Mouse (Mus musculus) CH12.LX (cell line): ENCODE measurements around the gene Rdh5. TPM values are rescaled to one million over a fixed set of nuclear protein-coding genes. Genes with fewer than 3 reads are reported as not detected.

ENCODE experiments used
- DNase-seq: peaks from one replicate; pipeline ENCODE4 v3.0.0-alpha.2; 2013; ENCODE audit errors: extremely low read depth
- H3K27ac ChIP-seq: 2 replicates; pipeline ENCODE4 v1.5.1; 2012; ENCODE audit warnings: low read depth, mild to moderate bottlenecking, control low read depth, moderate library complexity; ENCODE audit not compliant: insufficient read depth
- H3K27me3 ChIP-seq: replicated peaks from 2 replicates; pipeline ENCODE3; 2012; ENCODE audit warnings: inconsistent platforms
- H3K36me3 ChIP-seq, 2 experiments: replicated peaks in 1 of 2; 2 replicates each; pipeline versions ENCODE3 to v1.6.1; 2012; ENCODE audit warnings: inconsistent platforms in 1 of 2, low read length in 1 of 2, mild to moderate bottlenecking in 1 of 2, mixed read lengths in 1 of 2, moderate library complexity in 1 of 2; ENCODE audit not compliant: control insufficient read depth in 1 of 2, insufficient read depth in 1 of 2
- H3K4me1 ChIP-seq, 2 experiments: 2 replicates each; pipeline ENCODE4 v1.6.1; 2012; ENCODE audit warnings: inconsistent platforms in 1 of 2, moderate library complexity in 1 of 2; ENCODE audit not compliant: insufficient read depth in 2 of 2, control insufficient read depth in 1 of 2
- H3K4me2 ChIP-seq: 2 replicates; pipeline ENCODE4 v1.6.1; 2012; ENCODE audit warnings: low read depth, mild to moderate bottlenecking, control low read depth; ENCODE audit not compliant: poor library complexity, insufficient read depth, severe bottlenecking
- H3K4me3 ChIP-seq, 3 experiments: fragments of 150-350 bp in 1 of 3; sonication (generic) in 1 of 3; replicated peaks in 1 of 3; 2 replicates each; pipeline versions ENCODE3 to v1.5.1; 2011 to 2012; ENCODE audit warnings: low read depth in 2 of 3, low read length in 2 of 3, mild to moderate bottlenecking in 2 of 3, moderate library complexity in 2 of 3, control low read depth in 1 of 3, improper control_type of control experiment in 1 of 3, inconsistent platforms in 1 of 3, mixed read lengths in 1 of 3; ENCODE audit not compliant: poor library complexity in 1 of 3
- H3K79me2 ChIP-seq: replicated peaks from 2 replicates; pipeline ENCODE4 v1.6.1; 2012; ENCODE audit warnings: mild to moderate bottlenecking, moderate library complexity; ENCODE audit not compliant: control insufficient read depth, poor library complexity, insufficient read depth, severe bottlenecking; ENCODE audit errors: extremely low read depth
- H3K9ac ChIP-seq: 2 replicates; pipeline ENCODE4 v1.6.1; 2012; ENCODE audit warnings: low read depth, mild to moderate bottlenecking, control low read depth, moderate library complexity; ENCODE audit not compliant: insufficient read depth
- H3K9me3 ChIP-seq: replicated peaks from 2 replicates; pipeline ENCODE3; 2012; ENCODE audit warnings: low read length, inconsistent platforms, mixed read lengths
- BHLHE40 ChIP-seq: IDR thresholded peaks from 2 replicates; pipeline ENCODE4 v1.6.1; 2011; ENCODE audit warnings: mild to moderate bottlenecking, low read depth, low read length, improper control_type of control experiment
- CHD1 ChIP-seq: IDR thresholded peaks from 2 replicates; pipeline ENCODE4 v1.6.1; 2012; ENCODE audit warnings: low read depth, low read length, improper control_type of control experiment, inconsistent platforms
- CHD2 ChIP-seq: IDR thresholded peaks from 2 replicates; pipeline ENCODE4 v1.6.1; 2011; ENCODE audit warnings: low read length, improper control_type of control experiment
- CTCF ChIP-seq, 2 experiments: IDR thresholded peaks in 1 of 2; conservative IDR thresholded peaks in 1 of 2; 2 replicates each; pipeline ENCODE4 v1.5.1; 2011 to 2012; ENCODE audit warnings: low read depth in 2 of 2, low read length in 2 of 2, improper control_type of control experiment in 1 of 2, inconsistent platforms in 1 of 2, mild to moderate bottlenecking in 1 of 2, moderate library complexity in 1 of 2
- EP300 ChIP-seq: IDR thresholded peaks from 2 replicates; pipeline ENCODE4 v1.6.1; 2011; ENCODE audit warnings: low read length, improper control_type of control experiment
- GABPA ChIP-seq: IDR thresholded peaks from 2 replicates; pipeline ENCODE4 v1.6.1; 2012; ENCODE audit warnings: low read depth, low read length, improper control_type of control experiment, inconsistent platforms; ENCODE audit not compliant: insufficient replicate concordance
- HCFC1 ChIP-seq: IDR thresholded peaks from 2 replicates; pipeline ENCODE4 v1.6.1; 2012; ENCODE audit warnings: low read depth, mild to moderate bottlenecking, inconsistent platforms, low read length, improper control_type of control experiment
- IRF4 ChIP-seq: IDR thresholded peaks from 2 replicates; pipeline ENCODE4 v1.6.1; 2014; ENCODE audit warnings: low read depth, mild to moderate bottlenecking, inconsistent platforms, low read length, improper control_type of control experiment
- MEF2A ChIP-seq: IDR thresholded peaks from 2 replicates; pipeline ENCODE4 v1.6.1; 2014; ENCODE audit warnings: low read depth, mild to moderate bottlenecking, inconsistent platforms, low read length, improper control_type of control experiment, borderline replicate concordance
- MXI1 ChIP-seq: IDR thresholded peaks from 2 replicates; pipeline ENCODE4 v1.6.1; 2011; ENCODE audit warnings: mild to moderate bottlenecking, low read depth, low read length, improper control_type of control experiment
- PAX5 ChIP-seq: IDR thresholded peaks from 2 replicates; pipeline ENCODE4 v1.6.1; 2012; ENCODE audit warnings: low read length, inconsistent platforms, mixed read lengths
- POLR2A ChIP-seq: IDR thresholded peaks from 2 replicates; pipeline ENCODE4 v1.6.1; 2011; ENCODE audit warnings: low read depth, mild to moderate bottlenecking, improper control_type of control experiment, low read length
- POLR2AphosphoS2 ChIP-seq: IDR thresholded peaks from 2 replicates; pipeline ENCODE4 v1.6.1; 2011; ENCODE audit warnings: low read depth, low read length, improper control_type of control experiment
- RCOR1 ChIP-seq: conservative IDR thresholded peaks from 2 replicates; pipeline ENCODE4 v1.6.1; 2012; ENCODE audit warnings: low read depth, mild to moderate bottlenecking, inconsistent platforms, low read length, improper control_type of control experiment
- UBTF ChIP-seq: IDR thresholded peaks from 2 replicates; pipeline ENCODE4 v1.6.1; 2012; ENCODE audit warnings: low read depth, mild to moderate bottlenecking, inconsistent platforms, low read length, improper control_type of control experiment, moderate library complexity
- USF1 ChIP-seq: IDR thresholded peaks from 2 replicates; pipeline ENCODE4 v1.6.1; 2014; ENCODE audit warnings: low read depth, mild to moderate bottlenecking, inconsistent platforms, low read length, improper control_type of control experiment
- USF2 ChIP-seq: conservative IDR thresholded peaks from 2 replicates; pipeline ENCODE4 v1.6.1; 2011; ENCODE audit warnings: low read depth, low read length, improper control_type of control experiment
- ZC3H11A ChIP-seq: IDR thresholded peaks from 2 replicates; pipeline ENCODE4 v1.6.1; 2012; ENCODE audit warnings: low read depth, mild to moderate bottlenecking, inconsistent platforms, low read length, improper control_type of control experiment
- ZKSCAN1 ChIP-seq: IDR thresholded peaks from 2 replicates; pipeline ENCODE4 v1.6.1; 2012; ENCODE audit warnings: low read depth, inconsistent platforms, low read length, improper control_type of control experiment, borderline replicate concordance
- ZMIZ1 ChIP-seq: IDR thresholded peaks from 2 replicates; pipeline ENCODE4 v1.6.1; 2012; ENCODE audit warnings: low read depth, mild to moderate bottlenecking, inconsistent platforms, low read length, improper control_type of control experiment
- ZNF384 ChIP-seq: IDR thresholded peaks from 2 replicates; pipeline ENCODE4 v1.6.1; 2012; ENCODE audit warnings: low read depth, low read length, improper control_type of control experiment, inconsistent platforms
- dilution Hi-C: fragments of 300-500 bp; cut with MboI; formaldehyde crosslinking; loops from 2 replicates; pipeline ENCODE4 v1.14.3; 2020; ENCODE audit warnings: low sequenced_read_pairs; ENCODE audit not compliant: extremely low pct_unique_long_range_greater_than_20kb, extremely low pct_ligation_motif_present
- in situ Hi-C: fragments of 300-500 bp; cut with MboI; formaldehyde crosslinking; loops from 3 replicates; pipeline ENCODE4 v1.14.3; 2019; ENCODE audit warnings: low sequenced_read_pairs, low pct_ligation_motif_present, low pct_unique_long_range_greater_than_20kb, mixed read lengths
- polyA plus RNA-seq: library from polyadenylated mRNA; unstranded; fragments of >175 nt; gene quantifications from 2 replicates; pipeline ENCODE4 v1.2.1, GENCODE M21; 2012; ENCODE audit warnings: low read depth; ENCODE audit not compliant: insufficient read length
- total RNA-seq, 2 experiments: library from RNA; depleted of rRNA; stranded (reverse); fragments of 300-350 nt in 1 of 2; fragments of >200 nt in 1 of 2; gene quantifications; 2 replicates each; pipeline ENCODE4 v1.2.3; 2012 to 2014

Rdh5 gene
- total RNA-seq (2012; rRNA removed) (2.6 and 4.3 TPM in 2 replicates), total RNA-seq (2014; rRNA removed) (3.8 and 5.2 TPM in 2 replicates), polyA plus RNA-seq (4.6 and 6.2 TPM in 2 replicates)

DNA sequence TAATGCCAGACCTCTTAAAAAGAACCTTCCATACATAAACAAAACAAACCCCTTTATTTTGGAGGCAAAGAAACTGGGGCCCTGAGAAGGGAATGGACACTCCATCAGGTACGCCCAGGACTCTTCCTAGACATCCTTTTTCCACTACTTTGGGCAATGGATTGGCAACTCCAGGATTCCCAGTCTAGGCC, at the start of gene Rdh5:
Gene Rdh5 (minus strand): TSS at position 67 of the 191 bp plus-strand sequence.
- peak within 1 kb of the TSS; percentile 64 for H3K27ac ChIP-seq

DNA sequence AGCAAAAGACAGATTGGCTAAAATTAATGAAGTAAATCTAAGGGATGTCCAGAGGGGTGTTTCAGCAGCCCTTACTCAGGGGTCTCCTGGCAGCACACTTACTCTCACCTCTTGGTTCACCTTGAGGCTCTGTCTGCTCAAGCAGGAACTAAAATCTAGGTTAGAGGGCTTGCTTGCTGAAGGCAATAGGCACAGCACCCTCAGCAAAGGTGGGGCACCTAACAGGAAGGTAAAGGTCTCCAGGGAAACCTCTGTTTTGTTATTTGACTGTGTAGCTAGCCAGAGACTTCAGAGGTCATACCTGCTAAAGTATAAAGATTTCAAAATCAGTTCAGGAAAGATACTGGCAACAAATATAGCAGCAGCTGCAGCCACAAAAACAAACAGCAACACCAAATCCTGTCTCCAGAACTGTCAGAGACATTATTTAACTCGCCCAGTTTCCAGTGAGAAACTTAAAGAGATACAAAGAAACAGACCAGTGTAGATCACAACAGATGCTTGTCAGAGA, 48.1 kb upstream of the Rdh5 start:
- H3K9ac ChIP-seq = no peak overlapping the region
- no peaks in the 10 kb centered on the region for H3K36me3 ChIP-seq
- DNase-seq = no peak
- dilution Hi-C loops = no loop called here
- no peaks in the 10 kb centered on the region for H3K9me3 ChIP-seq
- TF ChIP-seq EP300 = no peak
- no peak for TF ChIP-seq HCFC1
- TF ChIP-seq MXI1 = no peak
- no peak for TF ChIP-seq USF1
- TF ChIP-seq ZMIZ1 = no peak
- no peak for TF ChIP-seq CHD1
- TF ChIP-seq ZKSCAN1 = no peak
- no peak for TF ChIP-seq CHD2
- no peak for TF ChIP-seq POLR2AphosphoS2
- TF ChIP-seq POLR2A = no peak
- no peak for TF ChIP-seq USF2
- TF ChIP-seq ZNF384 = no peak
- no peak for TF ChIP-seq ZC3H11A
- no peak for TF ChIP-seq PAX5
- TF ChIP-seq IRF4 = no peak
- TF ChIP-seq MEF2A = no peak
- no peak for TF ChIP-seq CTCF (conservative IDR thresholded peaks at IDR 0.05 in 1 of 2, IDR thresholded peaks at IDR 0.05 in 1 of 2; ENCODE audit: low read depth in 2 of 2, low read length in 2 of 2)
- H3K4me3 ChIP-seq = no peak overlapping the region
- H3K4me2 ChIP-seq = no peak overlapping the region
- no peaks in the 10 kb centered on the region for H3K27me3 ChIP-seq
- H3K79me2 ChIP-seq = no peaks in the 10 kb centered on the region
- peaks cover 5 to 20% of the 10 kb centered on the region in 2 experiments; a peak in 3 of 4 replicates for H3K4me1 ChIP-seq
- no peak overlapping the region for H3K27ac ChIP-seq
- in situ Hi-C loops = no loop called here

More for the DNA sequence above, at the start of gene Rdh5:
- peak within 1 kb of the TSS; percentile 80 for H3K4me2 ChIP-seq
- TF ChIP-seq POLR2AphosphoS2 (no peak), EP300 (no peak), GABPA (no peak), ZNF384 (no peak), USF1 (no peak), USF2 (no peak), BHLHE40 (no peak), RCOR1 (no peak), UBTF (no peak)
- TF ChIP-seq, all 38 proteins: peak for 0
- no peak for DNase-seq
- no peaks in the 10 kb centered on the region for H3K79me2 ChIP-seq
- H3K4me3 ChIP-seq = peak within 1 kb of the TSS; percentile 81 to 91 (median 85)
- peak within 1 kb of the TSS; percentile 96 for H3K9ac ChIP-seq
- H3K9me3 ChIP-seq = no peaks in the 10 kb centered on the region
- in situ Hi-C loops (no loop called here), dilution Hi-C loops (no loop called here)
- no peaks in the 10 kb centered on the region for H3K27me3 ChIP-seq
- H3K4me1 ChIP-seq = peaks cover 6 to 21% of the 10 kb centered on the region in 2 experiments
- H3K36me3 ChIP-seq = peaks cover 7 to 36% of the 10 kb centered on the region in 2 experiments
